Mouse (Mus musculus) kidney, adult 2 months (tissue): ENCODE results near the gene Sap30l.

Experiments used
- CTCF ChIP-seq: fragments of 200-500 bp; conservative IDR thresholded peaks from 2 replicates; pipeline ENCODE4 v1.5.1; 2011; ENCODE audit warnings: low read depth, mild to moderate bottlenecking, control low read depth, low read length, moderate library complexity, mixed read lengths; ENCODE audit not compliant: insufficient read depth, insufficient read length
- POLR2A ChIP-seq: fragments of 200-500 bp; IDR thresholded peaks from one replicate; pipeline ENCODE4 v1.6.1; 2011; ENCODE audit warnings: low read depth, low read length, control low read depth

DNA sequence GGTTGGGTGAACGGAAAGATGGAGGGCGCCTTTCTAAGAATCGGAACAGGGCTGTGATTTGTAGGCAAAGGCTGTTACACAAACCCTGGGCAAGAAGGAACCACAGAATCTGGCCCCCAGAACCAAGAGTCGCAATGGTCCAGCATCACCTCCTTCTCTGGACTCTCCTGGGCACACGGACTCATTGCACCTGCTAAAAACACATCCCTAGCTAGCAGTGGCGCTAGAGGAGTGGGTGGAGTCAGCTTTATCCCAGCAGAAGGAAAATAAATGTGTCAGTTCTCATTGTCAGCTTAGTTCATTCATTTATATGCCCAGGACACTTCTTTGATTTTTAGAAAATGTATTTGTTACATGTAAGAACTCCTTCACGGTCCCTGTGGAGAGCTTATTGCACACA lies 40.0 kb downstream of the Sap30l start:
- no peak for TF ChIP-seq POLR2A
- no peak for TF ChIP-seq CTCF
